Mouse (Mus musculus) embryo, embryonic 11 days (tissue): ENCODE measurements at regions not wholly inside any gene's neighbourhood (a gene's known extent, or its start where the extent isn't known, plus 50 kb on each side); places are given as distances from the start of the nearest gene placed in this dataset.

Source experiments
- DNase-seq: peaks from one replicate; pipeline ENCODE4 v3.0.0-alpha.2; 2015

- peak; percentile 75 for DNase-seq
Observed at GRCm38 (mm10) chr19:42673133-42673532, 60.5 kb upstream of the Loxl4 start.

GRCm38 (mm10) chr19:42669886-42670285 lies 57.3 kb upstream of the Loxl4 start:
- DNase-seq, result no peak

- DNase-seq, result no peak
Observed at GRCm38 (mm10) chr19:42668385-42669098, 55.9 kb upstream of the Loxl4 start.

GRCm38 (mm10) chr19:42666906-42667305 lies 54.3 kb upstream of the Loxl4 start:
- no peak for DNase-seq
